Mouse (Mus musculus): Measurements from ENCODE around the gene Csdc2. TPM values are rescaled to one million over a fixed set of nuclear protein-coding genes. Genes with fewer than 3 reads are reported as not detected.

The Csdc2 gene
- 0.45 TPM for polyA plus RNA-seq (2014; fragmentation: Illumina TruSeq; extraction: RNeasy Lipid Tissue Mini Kit (QIAGEN cat#74804); ENCODE audit: low read depth, low replicate concordance)

DNA sequence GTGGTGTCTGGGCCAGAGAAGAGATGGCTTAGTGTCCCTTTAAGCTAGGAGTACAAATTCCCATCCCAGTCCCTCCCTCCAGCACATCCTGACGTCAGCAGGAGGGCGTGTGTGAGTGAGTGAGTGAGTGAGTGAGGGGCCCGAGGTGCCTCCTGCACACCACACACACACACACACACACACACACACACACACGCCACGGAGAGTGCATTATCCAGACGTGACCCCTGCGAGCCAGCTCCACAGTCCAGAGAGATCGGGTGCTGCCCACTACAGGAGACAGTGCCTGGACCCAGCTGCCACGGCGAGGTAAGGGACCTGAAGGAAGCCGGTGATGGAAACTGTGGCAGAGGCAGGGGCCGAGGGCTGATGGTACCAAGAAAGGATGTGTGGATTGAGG lies at the start of gene Csdc2:
Gene Csdc2, plus strand, starts transcription at position 81 of the 400 bp plus-strand sequence.

DNA sequence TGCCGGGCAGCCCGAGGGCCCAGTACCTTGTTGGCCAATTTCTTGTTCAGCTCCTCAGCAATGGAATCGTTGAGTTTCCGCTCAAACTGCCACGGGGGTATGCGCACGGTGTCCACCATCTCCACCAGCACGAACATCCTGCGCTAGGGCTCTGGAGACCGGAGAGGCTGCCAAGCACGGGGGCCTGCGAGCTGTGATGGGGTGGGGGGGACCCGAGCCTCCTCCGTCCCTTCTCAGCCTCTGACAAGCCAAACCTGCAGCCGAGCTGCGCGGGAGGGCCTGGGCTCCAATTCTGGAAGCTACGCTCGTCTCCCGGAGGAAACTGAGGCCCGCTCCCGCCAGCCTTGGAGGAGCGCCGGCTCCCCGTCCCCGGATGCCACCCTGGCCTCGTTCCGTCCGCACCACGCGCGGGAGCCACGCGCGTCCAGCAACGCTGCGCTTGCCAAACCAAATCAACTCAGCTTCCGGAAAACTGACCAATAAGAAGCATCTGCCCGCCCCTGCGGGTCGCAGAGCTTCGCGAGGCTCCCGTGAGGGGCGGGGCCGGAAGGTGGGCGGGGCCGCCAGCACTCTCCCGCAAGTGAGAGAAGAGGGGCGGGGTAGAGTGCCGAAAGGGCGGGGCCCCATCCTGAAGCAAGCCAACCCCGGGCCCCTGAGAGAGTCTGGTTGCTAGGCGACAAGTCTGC lies 10.7 kb upstream of the Csdc2 start, which contains the start of gene Polr3h:
Gene Polr3h, minus strand, starts transcription at position 481 of the 686 bp plus-strand sequence.

DNA sequence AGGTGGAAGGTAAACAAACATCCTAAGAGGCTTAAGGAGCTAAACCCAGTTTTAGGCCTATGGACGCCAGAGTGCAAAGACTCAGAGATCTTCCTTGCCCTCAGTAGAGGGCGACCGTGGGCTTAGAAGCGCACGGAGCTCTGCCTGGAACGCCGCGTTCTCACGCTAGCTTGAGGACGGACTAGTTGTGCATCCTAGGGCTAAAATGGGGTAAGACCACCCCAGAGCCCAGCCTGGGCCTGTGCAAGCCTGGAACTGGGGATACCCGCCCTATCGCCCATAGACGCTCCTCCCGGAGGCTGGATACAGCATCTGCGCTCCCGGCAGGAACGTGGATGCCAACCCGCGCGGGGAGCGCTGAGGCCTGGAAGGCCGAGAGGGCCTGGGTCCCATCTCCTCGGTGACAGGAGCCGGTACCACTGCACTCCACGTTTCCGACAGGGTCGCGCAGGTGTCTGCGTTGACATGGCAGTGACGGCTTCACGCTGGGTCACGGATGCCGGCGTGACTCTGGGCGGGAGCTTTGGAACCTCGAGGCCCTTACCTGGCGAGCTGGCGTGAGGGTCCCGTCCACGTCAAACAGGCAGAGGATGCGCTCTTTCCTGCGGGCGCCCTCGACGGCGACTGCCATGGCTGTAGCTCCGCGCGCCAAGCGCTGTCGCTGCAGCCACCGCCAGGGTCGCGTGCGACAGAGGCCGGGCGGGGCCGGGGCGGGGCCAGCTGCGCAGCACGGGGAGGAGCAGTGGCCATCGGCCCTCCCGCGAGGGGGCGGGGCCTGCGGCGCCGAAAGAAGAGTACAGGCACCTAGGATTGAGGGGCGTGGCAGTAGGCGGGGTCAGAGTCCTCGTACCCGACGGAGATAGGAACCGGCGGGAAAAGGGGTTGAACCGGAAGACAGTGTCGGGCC lies 23.9 kb downstream of the Csdc2 start, which contains the start of gene Pmm1:
Gene Pmm1, minus strand, starts transcription at position 760 of the 907 bp plus-strand sequence.

GRCm38 (mm10) chr15:81980321-81980720 lies 43.8 kb downstream of the Csdc2 start, which contains the start of gene 1700029P11Rik:
Gene 1700029P11Rik (plus strand): TSS chr15:81980540.

GRCm38 (mm10) chr15:81987646-81988045 lies 51.1 kb downstream of the Csdc2 start, which contains the start of gene Xrcc6:
Gene Xrcc6 (plus strand): TSS chr15:81987835.

Other genes with a start within 250 kb of the Csdc2 start
- 0.17 TPM for gene Chadl, start 239.5 kb upstream of the Csdc2 start, polyA plus RNA-seq (2014; fragmentation: Illumina TruSeq; extraction: RNeasy Lipid Tissue Mini Kit (QIAGEN cat#74804); ENCODE audit: low read depth, low replicate concordance)
- gene Zc3h7b, start 191.7 kb upstream of the Csdc2 start, polyA plus RNA-seq (2014; fragmentation: Illumina TruSeq; extraction: RNeasy Lipid Tissue Mini Kit (QIAGEN cat#74804); ENCODE audit: low read depth, low replicate concordance) = 11.5 TPM
- 24.3 TPM for gene Rangap1, start 191.2 kb upstream of the Csdc2 start, polyA plus RNA-seq (2014; fragmentation: Illumina TruSeq; extraction: RNeasy Lipid Tissue Mini Kit (QIAGEN cat#74804); ENCODE audit: low read depth, low replicate concordance)
- 21.1 TPM for gene Tef, start 134.3 kb upstream of the Csdc2 start, polyA plus RNA-seq (2014; fragmentation: Illumina TruSeq; extraction: RNeasy Lipid Tissue Mini Kit (QIAGEN cat#74804); ENCODE audit: low read depth, low replicate concordance)
- gene Tob2, start 78.0 kb upstream of the Csdc2 start, polyA plus RNA-seq (2014; fragmentation: Illumina TruSeq; extraction: RNeasy Lipid Tissue Mini Kit (QIAGEN cat#74804); ENCODE audit: low read depth, low replicate concordance) = 1.9 TPM
- gene Phf5a, start 64.8 kb upstream of the Csdc2 start, polyA plus RNA-seq (2014; fragmentation: Illumina TruSeq; extraction: RNeasy Lipid Tissue Mini Kit (QIAGEN cat#74804); ENCODE audit: low read depth, low replicate concordance) = 15.5 TPM
- 26.9 TPM for gene Aco2, start 64.5 kb upstream of the Csdc2 start, polyA plus RNA-seq (2014; fragmentation: Illumina TruSeq; extraction: RNeasy Lipid Tissue Mini Kit (QIAGEN cat#74804); ENCODE audit: low read depth, low replicate concordance)
- gene Polr3h, start 10.5 kb upstream of the Csdc2 start, polyA plus RNA-seq (2014; fragmentation: Illumina TruSeq; extraction: RNeasy Lipid Tissue Mini Kit (QIAGEN cat#74804); ENCODE audit: low read depth, low replicate concordance) = 1.4 TPM
- gene Pmm1, start 24.2 kb downstream of the Csdc2 start, polyA plus RNA-seq (2014; fragmentation: Illumina TruSeq; extraction: RNeasy Lipid Tissue Mini Kit (QIAGEN cat#74804); ENCODE audit: low read depth, low replicate concordance) = 1.5 TPM
- 196 TPM for gene 1700029P11Rik, start 43.8 kb downstream of the Csdc2 start, polyA plus RNA-seq (2014; fragmentation: Illumina TruSeq; extraction: RNeasy Lipid Tissue Mini Kit (QIAGEN cat#74804); ENCODE audit: low read depth, low replicate concordance)
- 76.6 TPM for gene Xrcc6, start 51.1 kb downstream of the Csdc2 start, polyA plus RNA-seq (2014; fragmentation: Illumina TruSeq; extraction: RNeasy Lipid Tissue Mini Kit (QIAGEN cat#74804); ENCODE audit: low read depth, low replicate concordance)
- 250 TPM for gene Desi1, start 97.1 kb downstream of the Csdc2 start, polyA plus RNA-seq (2014; fragmentation: Illumina TruSeq; extraction: RNeasy Lipid Tissue Mini Kit (QIAGEN cat#74804); ENCODE audit: low read depth, low replicate concordance)
- 190 TPM for gene Snu13, start 110.8 kb downstream of the Csdc2 start, polyA plus RNA-seq (2014; fragmentation: Illumina TruSeq; extraction: RNeasy Lipid Tissue Mini Kit (QIAGEN cat#74804); ENCODE audit: low read depth, low replicate concordance)
- gene 4930407I10Rik, start 122.4 kb downstream of the Csdc2 start, polyA plus RNA-seq (2014; fragmentation: Illumina TruSeq; extraction: RNeasy Lipid Tissue Mini Kit (QIAGEN cat#74804); ENCODE audit: low read depth, low replicate concordance) = 70.4 TPM
- gene Mei1, start 133.2 kb downstream of the Csdc2 start, polyA plus RNA-seq (2014; fragmentation: Illumina TruSeq; extraction: RNeasy Lipid Tissue Mini Kit (QIAGEN cat#74804); ENCODE audit: low read depth, low replicate concordance) = 0.69 TPM
- gene Ccdc134, start 191.2 kb downstream of the Csdc2 start, polyA plus RNA-seq (2014; fragmentation: Illumina TruSeq; extraction: RNeasy Lipid Tissue Mini Kit (QIAGEN cat#74804); ENCODE audit: low read depth, low replicate concordance) = 6.2 TPM
- gene Srebf2, start 210.4 kb downstream of the Csdc2 start, polyA plus RNA-seq (2014; fragmentation: Illumina TruSeq; extraction: RNeasy Lipid Tissue Mini Kit (QIAGEN cat#74804); ENCODE audit: low read depth, low replicate concordance) = 6.5 TPM

All from testis, adult 10 weeks (tissue).